Mouse (Mus musculus): ENCODE measurements around the gene Zfp426.

Zfp426 gene

GRCm38 (mm10) chr9:20492527-20493233 lies at the start of gene Zfp426:
Zfp426 (minus strand) TSS chr9:20492746.
- peak; percentile 91 for DNase-seq

- no peak for DNase-seq
These were observed 44.1 kb upstream of the Zfp426 start for GRCm38 (mm10) chr9:20536598-20536997.

GRCm38 (mm10) chr9:20534326-20534926 lies 41.9 kb upstream of the Zfp426 start:
- DNase-seq, result no peak

- DNase-seq, result peak; percentile 93
These were observed 28.9 kb upstream of the Zfp426 start, which contains the start of gene Zfp266 for GRCm38 (mm10) chr9:20521306-20521957. Zfp266 (minus strand) TSS chr9:20521417.

- DNase-seq, result no peak
These were observed 28.1 kb upstream of the Zfp426 start for GRCm38 (mm10) chr9:20520531-20521210.

- peak; percentile 10 for DNase-seq
These were observed 27.4 kb upstream of the Zfp426 start for GRCm38 (mm10) chr9:20519949-20520348.

- DNase-seq, result no peak
These were observed 26.2 kb upstream of the Zfp426 start for GRCm38 (mm10) chr9:20518708-20519107.

GRCm38 (mm10) chr9:20517727-20518126 lies 25.2 kb upstream of the Zfp426 start:
- no peak for DNase-seq

GRCm38 (mm10) chr9:20514016-20514415 lies 21.5 kb upstream of the Zfp426 start:
- no peak for DNase-seq

- DNase-seq, result no peak
These were observed 20.2 kb upstream of the Zfp426 start for GRCm38 (mm10) chr9:20512714-20513113.

- no peak for DNase-seq
These were observed 19.1 kb upstream of the Zfp426 start for GRCm38 (mm10) chr9:20511645-20512044.

GRCm38 (mm10) chr9:20510346-20510745 lies 17.8 kb upstream of the Zfp426 start:
- no peak for DNase-seq

- DNase-seq, result no peak
These were observed 17.1 kb upstream of the Zfp426 start for GRCm38 (mm10) chr9:20509676-20510075.

GRCm38 (mm10) chr9:20504801-20505200 lies 12.3 kb upstream of the Zfp426 start:
- DNase-seq, result no peak

GRCm38 (mm10) chr9:20493281-20493680 lies 735 bp upstream of the Zfp426 start:
- peak; percentile 3 for DNase-seq

- DNase-seq, result no peak
These were observed 554 bp downstream of the Zfp426 start for GRCm38 (mm10) chr9:20491858-20492526.

- DNase-seq, result no peak
These were observed 3.0 kb downstream of the Zfp426 start for GRCm38 (mm10) chr9:20489536-20489935.

GRCm38 (mm10) chr9:20479396-20479795 lies 13.2 kb downstream of the Zfp426 start:
- DNase-seq, result no peak

- DNase-seq, result no peak
These were observed 15.9 kb downstream of the Zfp426 start for GRCm38 (mm10) chr9:20476632-20477031.

- DNase-seq, result peak; percentile 79
These were observed 25.6 kb downstream of the Zfp426 start for GRCm38 (mm10) chr9:20466761-20467442.

GRCm38 (mm10) chr9:20459377-20460317 lies 32.9 kb downstream of the Zfp426 start, which contains the start of gene Zfp26:
Zfp26 (minus strand) TSS chr9:20460162.
- DNase-seq, result peak; percentile 82

Measured in thymus, postnatal 14 days (tissue).